Mouse (Mus musculus): ENCODE measurements around the gene Mrpl9. TPM values are rescaled to one million over a fixed set of nuclear protein-coding genes. Genes with fewer than 3 reads are reported as not detected.

Gene Mrpl9
- total RNA-seq, 2 experiments from 2014 or later: 62.4 to 66.5 TPM

GRCm38 (mm10) chr3:94459834-94460233 lies 16.7 kb downstream of the Mrpl9 start:
- intact Hi-C loops (cut with DNase I): loop anchor here (5.0 kb wide), 2 partner anchors 122 to 262 kb away; partner anchors contain the start of gene Snx27
- DNase-seq: no peak

GRCm38 (mm10) chr3:94463926-94464578 lies 20.9 kb downstream of the Mrpl9 start:
- intact Hi-C loops (cut with DNase I): no loop called here

GRCm38 (mm10) chr3:94465632-94466430 lies 22.7 kb downstream of the Mrpl9 start:
- intact Hi-C loops (cut with DNase I): no loop called here
- no peak for DNase-seq

More at GRCm38 (mm10) chr3:94463926-94464578, 20.9 kb downstream of the Mrpl9 start:
- DNase-seq: no peak

- no peak for DNase-seq
- intact Hi-C loops (cut with DNase I): no loop called here
These were observed 25.8 kb downstream of the Mrpl9 start for GRCm38 (mm10) chr3:94468931-94469330.

GRCm38 (mm10) chr3:94472447-94473114 lies 29.5 kb downstream of the Mrpl9 start:
- intact Hi-C loops (cut with DNase I): no loop called here
- peak; percentile 29 to 39 for DNase-seq

- DNase-seq: no peak
- intact Hi-C loops (cut with DNase I): no loop called here
These were observed 30.0 kb downstream of the Mrpl9 start for GRCm38 (mm10) chr3:94473115-94473505.

- intact Hi-C loops (cut with DNase I): no loop called here
- no peak for DNase-seq
These were observed 30.6 kb downstream of the Mrpl9 start for GRCm38 (mm10) chr3:94473567-94474232.

GRCm38 (mm10) chr3:94476301-94477035 lies 33.4 kb downstream of the Mrpl9 start:
- no peak for DNase-seq
- intact Hi-C loops (cut with DNase I): no loop called here

- DNase-seq: no peak
- intact Hi-C loops (cut with DNase I): no loop called here
These were observed 34.3 kb downstream of the Mrpl9 start for GRCm38 (mm10) chr3:94477444-94477843.

- no peak for DNase-seq
- intact Hi-C loops (cut with DNase I): no loop called here
These were observed 34.9 kb downstream of the Mrpl9 start, which contains the start of gene Celf3 for GRCm38 (mm10) chr3:94477981-94478422. TSS of gene Celf3 (plus strand) at chr3:94478295.

GRCm38 (mm10) chr3:94478591-94479169 lies 35.6 kb downstream of the Mrpl9 start:
- DNase-seq: no peak

GRCm38 (mm10) chr3:94479564-94479963 lies 36.4 kb downstream of the Mrpl9 start:
- peak in 1 of 2 experiments; percentile 26 for DNase-seq
- intact Hi-C loops (cut with DNase I): no loop called here

More at GRCm38 (mm10) chr3:94478591-94479169, 35.6 kb downstream of the Mrpl9 start:
- intact Hi-C loops (cut with DNase I): no loop called here

- DNase-seq: no peak
- intact Hi-C loops (cut with DNase I): no loop called here
These were observed 37.3 kb downstream of the Mrpl9 start, which contains the start of gene Riiad1 for GRCm38 (mm10) chr3:94480291-94480884. TSS of gene Riiad1 (minus strand) at chr3:94480341.

- no peak for DNase-seq
- intact Hi-C loops (cut with DNase I): no loop called here
These were observed 38.3 kb downstream of the Mrpl9 start for GRCm38 (mm10) chr3:94481429-94481828.

- intact Hi-C loops (cut with DNase I): no loop called here
- DNase-seq: peak in 1 of 2 experiments; percentile 10
These were observed 39.8 kb downstream of the Mrpl9 start for GRCm38 (mm10) chr3:94482764-94483385.

GRCm38 (mm10) chr3:94483790-94484439 lies 40.8 kb downstream of the Mrpl9 start:
- intact Hi-C loops (cut with DNase I): no loop called here
- no peak for DNase-seq

- intact Hi-C loops (cut with DNase I): no loop called here
- DNase-seq: no peak
These were observed 42.8 kb downstream of the Mrpl9 start for GRCm38 (mm10) chr3:94485922-94486321.

GRCm38 (mm10) chr3:94487581-94487980 lies 44.5 kb downstream of the Mrpl9 start:
- intact Hi-C loops (cut with DNase I): no loop called here
- DNase-seq: no peak

Data from heart, postnatal 14 days (tissue).